Mouse (Mus musculus) liver, embryonic 14.5 days (tissue): ENCODE measurements around the gene Acacb.

Source experiments
- CTCF ChIP-seq: IDR thresholded peaks from 2 replicates; pipeline ENCODE4 v1.5.1; 2016; ENCODE audit warnings: antibody characterized with exemption, low read depth, control low read depth
- EP300 ChIP-seq: IDR thresholded peaks from 2 replicates; pipeline ENCODE4 v1.6.1; 2016; ENCODE audit warnings: antibody characterized with exemption, low read depth

DNA sequence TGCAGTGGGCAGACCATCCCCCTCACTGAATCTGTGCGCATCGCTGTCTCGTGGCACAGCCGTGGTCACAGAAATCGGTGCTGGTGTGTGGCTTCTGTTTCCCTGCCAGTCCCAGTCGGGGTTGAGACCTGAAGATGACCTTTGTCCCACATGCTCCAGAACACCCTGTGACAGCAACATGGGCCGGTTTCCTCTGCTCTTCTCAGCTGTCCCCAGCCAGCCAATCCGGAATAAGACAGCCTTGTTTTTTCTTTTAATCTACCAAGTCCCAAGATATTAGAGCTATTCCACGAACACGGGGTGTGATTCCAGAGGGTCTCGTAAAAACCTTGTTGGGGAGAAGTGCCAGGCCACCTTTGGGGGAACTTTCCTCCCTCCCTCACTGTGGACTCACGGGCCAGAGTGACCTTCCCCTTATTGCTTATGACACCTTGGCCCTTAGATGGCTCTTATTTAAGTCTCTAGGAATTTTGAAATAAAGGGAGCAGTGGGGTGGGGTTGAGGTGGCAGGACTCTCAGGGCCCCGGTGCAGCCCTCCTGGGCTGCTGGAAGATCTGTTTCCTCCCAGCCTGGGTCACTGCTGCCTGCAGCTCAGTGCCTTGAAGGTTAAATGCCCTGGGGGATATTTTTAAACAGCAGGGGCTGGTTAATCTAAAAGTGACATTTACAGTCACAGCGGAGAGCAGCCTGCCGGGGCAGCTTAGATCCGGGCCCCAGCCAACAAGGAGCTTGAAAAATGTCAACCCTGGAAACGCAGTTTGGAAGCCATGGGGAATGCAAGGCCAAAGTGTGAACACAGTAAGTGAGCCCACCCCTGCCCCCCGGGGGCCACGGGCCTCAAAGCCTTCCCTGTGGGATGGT, at the start of gene Acacb:
- no peak for TF ChIP-seq CTCF
- no peak for TF ChIP-seq EP300
